Mouse (Mus musculus) embryonic facial prominence, embryonic 12.5 days (tissue): ENCODE measurements around the gene Zfp36. TPM values are rescaled to one million over a fixed set of nuclear protein-coding genes. Genes with fewer than 3 reads are reported as not detected.
"Not testable (repeated sequence)": the region's sequence is repeated elsewhere in the genome, so short reads cannot be mapped to it uniquely, and the experiment has no call there.

Experiments
- ATAC-seq: fragments of 200-750 bp; cut with Nextera tagmentation; 2 replicates; pipeline ENCODE4 v1.8.0; 2017; ENCODE audit not compliant: insufficient number of reproducible peaks, insufficient read depth, low FRiP score, low TSS enrichment
- H3K27ac ChIP-seq: fragments of 300-500 bp; sonication (generic); 2 replicates; pipeline ENCODE4 v1.5.1; 2016; ENCODE audit warnings: mild to moderate bottlenecking
- H3K27me3 ChIP-seq: fragments of 300-500 bp; sonication (generic); 2 replicates; pipeline ENCODE4 v1.6.1; 2016; ENCODE audit warnings: mild to moderate bottlenecking, moderate library complexity
- H3K36me3 ChIP-seq: fragments of 300-500 bp; sonication (generic); 2 replicates; pipeline ENCODE4 v1.6.1; 2016; ENCODE audit warnings: mild to moderate bottlenecking
- H3K4me1 ChIP-seq: fragments of 300-500 bp; sonication (generic); 2 replicates; pipeline ENCODE4 v1.6.1; 2016
- H3K4me2 ChIP-seq: fragments of 300-500 bp; sonication (generic); replicated peaks from 2 replicates; pipeline ENCODE4 v1.6.1; 2016; ENCODE audit warnings: mild to moderate bottlenecking, moderate library complexity
- H3K4me3 ChIP-seq: fragments of 300-500 bp; sonication (generic); 2 replicates; pipeline ENCODE4 v1.5.1; 2016; ENCODE audit warnings: mild to moderate bottlenecking
- H3K9ac ChIP-seq: fragments of 300-500 bp; sonication (generic); 2 replicates; pipeline ENCODE4 v1.6.1; 2016; ENCODE audit warnings: mild to moderate bottlenecking, moderate library complexity
- H3K9me3 ChIP-seq: fragments of 300-500 bp; sonication (generic); 2 replicates; pipeline ENCODE4 v1.6.1; 2016; ENCODE audit warnings: mild to moderate bottlenecking, moderate library complexity
- WGBS: fragments of 180-500 bp; shearing (Covaris S2); methylation state at CpG from one replicate; pipeline ENCODE4 v1.1.7; 2016; 5-methylcytosine and 5-hydroxymethylcytosine counted together
- polyA plus RNA-seq: library from polyadenylated mRNA; unstranded; fragments of >200 nt; fragmentation: Nextera tagmentation; extraction: Ambion mirVana; gene quantifications from 2 replicates; pipeline ENCODE4 v1.2.1, GENCODE M21; 2016

Gene Zfp36
- polyA plus RNA-seq, 1 experiment from 2014 or later: 7.8 TPM

- H3K27me3 ChIP-seq: no peaks in the 10 kb centered on the region
- H3K4me1 ChIP-seq: peaks cover 7% of the 10 kb centered on the region
- H3K9me3 ChIP-seq: no peaks in the 10 kb centered on the region
- 64% methylated on average over 3 of the region's 3 CpGs for WGBS
- no peak overlapping the region for H3K4me2 ChIP-seq
- H3K27ac ChIP-seq: no peak overlapping the region
- H3K36me3 ChIP-seq: peaks cover 75% of the 10 kb centered on the region
- H3K9ac ChIP-seq: no peak overlapping the region
- no peak for ATAC-seq
- H3K4me3 ChIP-seq: no peak overlapping the region
These were observed 17.9 kb upstream of the Zfp36 start for GRCm38 (mm10) chr7:28398000-28398399.

GRCm38 (mm10) chr7:28395425-28395824 lies 15.4 kb upstream of the Zfp36 start:
- no peak overlapping the region for H3K9ac ChIP-seq
- peaks cover 54% of the 10 kb centered on the region for H3K36me3 ChIP-seq

GRCm38 (mm10) chr7:28393272-28393951 lies 13.4 kb upstream of the Zfp36 start:
- 5% methylated on average over 22 of the region's 22 CpGs for WGBS
- Histone ChIP-seq H3K27me3 (no peaks in the 10 kb centered on the region), H3K27ac (peak overlapping the region; percentile 56), H3K4me1 (peaks cover 15% of the 10 kb centered on the region), H3K4me3 (peak overlapping the region; percentile 94), H3K9me3 (no peaks in the 10 kb centered on the region), H3K9ac (peak overlapping the region; percentile 83), H3K36me3 (peaks cover 55% of the 10 kb centered on the region), H3K4me2 (peak overlapping the region; percentile 90)
- no peak for ATAC-seq

More at GRCm38 (mm10) chr7:28395425-28395824, 15.4 kb upstream of the Zfp36 start:
- Histone ChIP-seq H3K27ac (no peak overlapping the region), H3K4me1 (peaks cover 15% of the 10 kb centered on the region), H3K4me2 (no peak overlapping the region), H3K4me3 (no peak overlapping the region), H3K9me3 (no peaks in the 10 kb centered on the region), H3K27me3 (no peaks in the 10 kb centered on the region)
- no peak for ATAC-seq
- 93% methylated on average over 4 of the region's 4 CpGs for WGBS

- Histone ChIP-seq H3K27ac (peak within 1 kb of the TSS; percentile 56), H3K36me3 (peaks cover 56% of the 10 kb centered on the region), H3K4me1 (peaks cover 15% of the 10 kb centered on the region), H3K27me3 (no peaks in the 10 kb centered on the region), H3K4me3 (peak within 1 kb of the TSS; percentile 94), H3K4me2 (peak within 1 kb of the TSS; percentile 90), H3K9ac (peak within 1 kb of the TSS; percentile 83), H3K9me3 (no peaks in the 10 kb centered on the region)
- peak; percentile 97 for ATAC-seq
- under 1% methylated on average over 58 of the region's 58 CpGs for WGBS
These were observed 12.6 kb upstream of the Zfp36 start, which contains the start of the genes Med29 and Paf1 for GRCm38 (mm10) chr7:28392429-28393271. Med29 (minus strand) TSS chr7:28392708. Paf1 (plus strand) TSS chr7:28392951.

GRCm38 (mm10) chr7:28390331-28390730 lies 10.3 kb upstream of the Zfp36 start:
- Histone ChIP-seq H3K9ac (no peak overlapping the region), H3K36me3 (peaks cover 51% of the 10 kb centered on the region), H3K27me3 (no peaks in the 10 kb centered on the region), H3K4me3 (no peak overlapping the region), H3K9me3 (no peaks in the 10 kb centered on the region), H3K4me2 (no peak overlapping the region), H3K4me1 (peaks cover 15% of the 10 kb centered on the region), H3K27ac (no peak overlapping the region)
- WGBS: 95% methylated on average over 3 of the region's 3 CpGs
- no peak for ATAC-seq

- H3K4me3 ChIP-seq, H3K4me2 ChIP-seq, H3K9me3 ChIP-seq, H3K9ac ChIP-seq, H3K27ac ChIP-seq, H3K27me3 ChIP-seq, ATAC-seq: not testable (repeated sequence)
- peaks cover 48% of the 10 kb centered on the region for H3K36me3 ChIP-seq
- WGBS: 84% methylated on average over 7 of the region's 7 CpGs
- peaks cover 18% of the 10 kb centered on the region for H3K4me1 ChIP-seq
These were observed 7.3 kb upstream of the Zfp36 start for GRCm38 (mm10) chr7:28387384-28387783.

GRCm38 (mm10) chr7:28386877-28387276 lies 6.8 kb upstream of the Zfp36 start:
- 74% methylated on average over 6 of the region's 6 CpGs for WGBS
- H3K4me3 ChIP-seq, H3K4me2 ChIP-seq, H3K27ac ChIP-seq, H3K9ac ChIP-seq, H3K27me3 ChIP-seq, H3K9me3 ChIP-seq, ATAC-seq: not testable (repeated sequence)
- Histone ChIP-seq H3K4me1 (peaks cover 22% of the 10 kb centered on the region), H3K36me3 (peaks cover 48% of the 10 kb centered on the region)

- WGBS: 11% methylated on average over 4 of the region's 4 CpGs
- Histone ChIP-seq H3K27ac (peak overlapping the region; percentile 17; the same call in 1 of the 2 replicates), H3K36me3 (peaks cover 48% of the 10 kb centered on the region), H3K4me1 (peaks cover 22% of the 10 kb centered on the region), H3K4me2 (no peak overlapping the region), H3K9ac (no peak overlapping the region), H3K27me3 (no peaks in the 10 kb centered on the region), H3K4me3 (no peak overlapping the region), H3K9me3 (no peaks in the 10 kb centered on the region)
- ATAC-seq: peak; percentile 62
These were observed 6.4 kb upstream of the Zfp36 start for GRCm38 (mm10) chr7:28386462-28386861.

GRCm38 (mm10) chr7:28386007-28386406 lies 6.0 kb upstream of the Zfp36 start:
- Histone ChIP-seq H3K4me1 (peaks cover 24% of the 10 kb centered on the region), H3K4me2 (no peak overlapping the region), H3K27ac (peak overlapping the region; percentile 17; the same call in 1 of the 2 replicates), H3K36me3 (peaks cover 48% of the 10 kb centered on the region), H3K9ac (no peak overlapping the region; the same call in 1 of the 2 replicates), H3K27me3 (no peaks in the 10 kb centered on the region), H3K4me3 (no peak overlapping the region), H3K9me3 (no peaks in the 10 kb centered on the region)
- 85% methylated on average over 7 of the region's 7 CpGs for WGBS
- ATAC-seq: no peak

- no peaks in the 10 kb centered on the region for H3K27me3 ChIP-seq
- 87% methylated on average over 9 of the region's 9 CpGs for WGBS
- H3K36me3 ChIP-seq: peaks cover 41% of the 10 kb centered on the region
- peaks cover 32% of the 10 kb centered on the region for H3K4me1 ChIP-seq
- no peak overlapping the region for H3K4me3 ChIP-seq
- no peak overlapping the region for H3K9ac ChIP-seq
- no peak for ATAC-seq
- no peak overlapping the region for H3K27ac ChIP-seq
- no peaks in the 10 kb centered on the region for H3K9me3 ChIP-seq
- no peak overlapping the region for H3K4me2 ChIP-seq
These were observed 5.1 kb upstream of the Zfp36 start for GRCm38 (mm10) chr7:28385196-28385595.

GRCm38 (mm10) chr7:28384162-28384561 lies 4.1 kb upstream of the Zfp36 start:
- Histone ChIP-seq H3K4me1 (peaks cover 38% of the 10 kb centered on the region), H3K27ac (no peak overlapping the region), H3K27me3 (no peaks in the 10 kb centered on the region), H3K4me2 (no peak overlapping the region), H3K4me3 (no peak overlapping the region), H3K36me3 (peaks cover 31% of the 10 kb centered on the region), H3K9me3 (no peaks in the 10 kb centered on the region), H3K9ac (no peak overlapping the region)
- WGBS: 85% methylated on average over 6 of the region's 6 CpGs
- ATAC-seq: no peak

GRCm38 (mm10) chr7:28383606-28384005 lies 3.6 kb upstream of the Zfp36 start:
- peaks cover 41% of the 10 kb centered on the region for H3K4me1 ChIP-seq
- H3K9ac ChIP-seq: no peak overlapping the region
- H3K9me3 ChIP-seq: no peaks in the 10 kb centered on the region
- no peak overlapping the region for H3K27ac ChIP-seq
- no peak overlapping the region for H3K4me3 ChIP-seq
- 79% methylated on average over 4 of the region's 4 CpGs for WGBS
- no peak overlapping the region for H3K4me2 ChIP-seq
- ATAC-seq: no peak
- H3K27me3 ChIP-seq: no peaks in the 10 kb centered on the region
- peaks cover 26% of the 10 kb centered on the region for H3K36me3 ChIP-seq
